ENCODE assay signal across 9 mouse cellular contexts in the genomic region with DNA sequence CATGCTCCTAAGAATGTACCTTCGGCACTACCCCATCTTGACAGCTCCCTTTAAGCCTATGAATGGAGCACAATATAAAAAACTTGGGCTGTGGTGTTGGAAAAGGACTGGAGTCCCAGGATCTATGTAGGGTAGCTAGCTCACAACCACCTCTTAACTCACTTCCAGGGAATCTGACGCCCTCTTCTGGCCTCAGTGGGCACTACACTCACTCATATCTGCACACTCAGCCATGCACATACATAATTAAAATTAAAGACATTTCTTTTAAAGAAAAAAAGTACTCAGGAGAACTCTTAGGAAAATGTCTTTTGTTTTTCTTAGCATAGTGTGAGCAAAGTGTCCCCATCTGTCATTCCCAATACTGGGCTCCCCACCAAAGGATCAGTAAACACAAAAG.
DNase-seq lines count a peak whose midpoint lies in the region; ATAC-seq and TF ChIP-seq lines count a peak whose summit lies in the region.
"Had no signal": no experiment of that assay in that cellular context is flagged by ENCODE, and none has a peak within 500 bp of the region (broad histone marks: within the 10 kb centered on the region; RNA-seq: fewer than 3 reads in every experiment).

No protein-coding gene starts in this region.

- H3K4me2 ChIP-seq in midbrain, embryonic 15.5 days: no peak overlapping the region
- H3K4me2 ChIP-seq in midbrain, embryonic 11.5 days: no peak overlapping the region

- ATAC-seq in midbrain, embryonic 15.5 days (replicated peaks): 0 out of 2 replicates have a peak, but pooled peaks have one; percentile 1
- no peak for ATAC-seq in midbrain, embryonic 11.5 days (ENCODE audit: low FRiP score)

- H3K4me3 ChIP-seq in heart, embryonic 10.5 days: no peak overlapping the region
- H3K4me3 ChIP-seq in midbrain, embryonic 15.5 days: no peak overlapping the region
- no peak overlapping the region for H3K4me3 ChIP-seq in midbrain, embryonic 11.5 days (ENCODE audit: low read depth, low read length)
- no peak overlapping the region for H3K4me3 ChIP-seq in embryonic fibroblast, embryonic 13.5 days (ENCODE audit: insufficient read depth, low read length)

- no peak for TF ChIP-seq POLR2A in embryonic fibroblast, embryonic 13.5 days (IDR thresholded peaks at IDR 0.05; ENCODE audit: low read depth, low read length)

- WGBS in heart, embryonic 10.5 days: 67% methylated on average over 2 of the region's 2 CpGs
- 63% methylated on average over 2 of the region's 2 CpGs for WGBS in midbrain, embryonic 15.5 days
- 64% methylated on average over 2 of the region's 2 CpGs for WGBS in midbrain, embryonic 11.5 days

- no peaks in the 10 kb centered on the region for H3K36me3 ChIP-seq in heart, embryonic 10.5 days
- no peaks in the 10 kb centered on the region for H3K36me3 ChIP-seq in midbrain, embryonic 15.5 days (replicated peaks)
- H3K36me3 ChIP-seq in midbrain, embryonic 11.5 days (ENCODE audit: control insufficient read depth, insufficient read depth, low read length): no peaks in the 10 kb centered on the region

- H3K9ac ChIP-seq in midbrain, embryonic 15.5 days: no peak overlapping the region
- no peak overlapping the region for H3K9ac ChIP-seq in midbrain, embryonic 11.5 days (ENCODE audit: low read length)

- H3K27me3 ChIP-seq in heart, embryonic 10.5 days (ENCODE audit: insufficient read depth, poor library complexity, severe bottlenecking): no peaks in the 10 kb centered on the region
- H3K27me3 ChIP-seq in midbrain, embryonic 15.5 days (replicated peaks): no peaks in the 10 kb centered on the region
- H3K27me3 ChIP-seq in midbrain, embryonic 11.5 days (ENCODE audit: control insufficient read depth, insufficient read depth, low read length): no peaks in the 10 kb centered on the region

- H3K9me3 ChIP-seq in heart, embryonic 10.5 days: no peaks in the 10 kb centered on the region
- H3K9me3 ChIP-seq in midbrain, embryonic 15.5 days: no peaks in the 10 kb centered on the region
- H3K9me3 ChIP-seq in midbrain, embryonic 11.5 days (ENCODE audit: control insufficient read depth, low read length): no peaks in the 10 kb centered on the region

- TF ChIP-seq CTCF in embryonic fibroblast, embryonic 13.5 days (IDR thresholded peaks at IDR 0.05; ENCODE audit: borderline replicate concordance, insufficient read depth, low read length): peak; percentile 20; the same call in 1 of the 2 replicates

- peaks cover 50% of the 10 kb centered on the region for H3K4me1 ChIP-seq in heart, embryonic 10.5 days
- peaks cover 3% of the 10 kb centered on the region for H3K4me1 ChIP-seq in midbrain, embryonic 15.5 days
- peaks cover 7% of the 10 kb centered on the region for H3K4me1 ChIP-seq in midbrain, embryonic 11.5 days (ENCODE audit: control insufficient read depth, insufficient read depth, low read length)
- H3K4me1 ChIP-seq in embryonic fibroblast, embryonic 13.5 days (ENCODE audit: control insufficient read depth, insufficient read depth, low read length): peaks cover 31% of the 10 kb centered on the region

- no peak for DNase-seq in heart, embryonic 10.5 days (ENCODE audit: low spot score)
- no peak for DNase-seq in heart, adult 9 months (ENCODE audit: low spot score in 2 of 2)
- no peak for DNase-seq in midbrain, embryonic 11.5 days (ENCODE audit: low spot score, missing footprints)
- peak; percentile 61 to 62 for DNase-seq in thymus, postnatal 36 days
- no peak for DNase-seq in urinary bladder, adult 2 months (ENCODE audit: low spot score)
- no peak for DNase-seq in left cerebral cortex, adult 9 months (ENCODE audit: low spot score in 2 of 2)
- DNase-seq: right cerebral cortex, postnatal 14 days had no signal

- H3K27ac ChIP-seq in heart, embryonic 10.5 days: peak overlapping the region; percentile 88; the same call in 1 of the 2 replicates
- no peak overlapping the region for H3K27ac ChIP-seq in midbrain, embryonic 15.5 days
- H3K27ac ChIP-seq in midbrain, embryonic 11.5 days (ENCODE audit: low read depth, low read length): no peak overlapping the region
- H3K27ac ChIP-seq in embryonic fibroblast, embryonic 13.5 days (ENCODE audit: insufficient read depth, low read length): peak overlapping the region; percentile 70; the same call in 1 of the 2 replicates

Comparison
In these comparisons a context has a peak if more than half of its experiments do, and no peak if none do; other contexts are left out.
1. DNase-seq: peak in thymus, postnatal 36 days (2 of 2); none in heart, embryonic 10.5 days (single experiment), heart, adult 9 months (0 of 2), midbrain, embryonic 11.5 days (single experiment), urinary bladder, adult 2 months (single experiment) and left cerebral cortex, adult 9 months (0 of 2).
2. H3K27ac ChIP-seq: peak in heart, embryonic 10.5 days (single experiment) and embryonic fibroblast, embryonic 13.5 days (single experiment); none in midbrain, embryonic 15.5 days (single experiment) and midbrain, embryonic 11.5 days (single experiment).